Mouse (Mus musculus): ENCODE data around the gene D11Wsu47e.

DNA sequence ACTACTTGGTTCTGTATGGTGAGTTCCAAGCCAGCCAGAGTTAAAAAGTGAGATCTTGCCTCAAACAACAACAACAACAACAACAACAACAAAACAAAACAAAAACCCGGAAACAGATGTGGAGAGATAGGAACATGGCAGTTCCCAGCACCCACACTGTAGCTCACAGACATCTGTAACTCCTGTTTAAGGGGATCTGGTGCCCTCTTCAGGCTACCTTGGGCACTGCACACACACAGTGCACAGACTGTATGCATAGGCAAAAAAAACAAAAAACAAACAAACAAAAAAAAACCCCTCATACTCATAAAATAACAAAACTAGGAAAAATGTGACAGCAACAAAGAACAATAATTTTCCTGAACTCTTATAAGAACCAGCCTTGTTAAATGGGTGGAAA is 58.8 kb downstream of the D11Wsu47e start:
- TF ChIP-seq CTCF (IDR thresholded peaks at IDR 0.05; ENCODE audit: low read depth, low read length): no peak
- no peak for TF ChIP-seq POLR2A (IDR thresholded peaks at IDR 0.05; ENCODE audit: borderline replicate concordance, low read depth, low read length)
